Mouse (Mus musculus): ENCODE measurements around the gene Ahcyl1.
A peak's percentile ranks its signal among the peaks of the same experiment; 100 is the strongest.

Gene Ahcyl1

GRCm38 (mm10) chr3:107703675-107704370, 7.5 kb upstream of the Ahcyl1 start:
- DNase-seq (ENCODE audit: low spot score in 2 of 2): no peak

GRCm38 (mm10) chr3:107701767-107702394, 5.5 kb upstream of the Ahcyl1 start:
- no peak for DNase-seq (ENCODE audit: low spot score in 2 of 2)

GRCm38 (mm10) chr3:107700625-107701024, 4.3 kb upstream of the Ahcyl1 start:
- no peak for DNase-seq (ENCODE audit: low spot score in 2 of 2)

GRCm38 (mm10) chr3:107696910-107697309, 550 bp upstream of the Ahcyl1 start:
- no peak for DNase-seq (ENCODE audit: low spot score in 2 of 2)

DNA sequence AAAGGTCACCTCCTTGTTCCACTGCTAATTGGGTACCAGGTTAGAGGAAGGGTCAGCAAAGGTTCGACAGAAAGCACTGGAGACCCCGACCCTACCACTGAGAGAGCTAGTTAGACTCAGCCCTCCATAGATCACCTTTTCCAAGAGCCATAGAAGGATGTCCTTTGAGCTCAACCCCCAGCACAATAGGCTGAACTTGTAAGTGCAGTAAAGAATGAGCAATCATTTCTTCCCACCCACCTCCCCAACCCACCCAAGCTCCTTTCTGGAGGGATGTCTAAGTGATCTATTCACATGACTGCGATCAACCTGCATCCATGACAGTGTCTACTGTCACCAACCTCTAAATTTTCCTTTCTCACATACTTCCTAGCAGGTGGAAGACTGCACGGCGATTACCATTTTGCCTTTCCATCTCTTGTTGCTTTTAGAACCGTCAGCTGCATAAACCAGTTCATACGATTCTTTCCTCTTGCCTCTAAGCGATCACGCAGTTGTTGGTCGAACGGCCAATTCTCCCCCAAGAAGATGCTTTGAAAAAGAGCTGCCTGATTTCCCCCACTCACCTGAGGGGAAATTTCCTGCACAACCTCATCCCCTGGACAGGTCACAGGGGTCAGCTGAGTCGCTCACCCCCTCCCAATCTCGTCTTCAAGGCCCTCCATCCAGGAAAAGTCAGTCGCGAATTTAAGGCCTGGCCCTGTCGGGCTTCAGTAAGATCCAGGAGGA, 977 bp downstream of the Ahcyl1 start:
- no peak for DNase-seq (ENCODE audit: low spot score in 2 of 2)

DNA sequence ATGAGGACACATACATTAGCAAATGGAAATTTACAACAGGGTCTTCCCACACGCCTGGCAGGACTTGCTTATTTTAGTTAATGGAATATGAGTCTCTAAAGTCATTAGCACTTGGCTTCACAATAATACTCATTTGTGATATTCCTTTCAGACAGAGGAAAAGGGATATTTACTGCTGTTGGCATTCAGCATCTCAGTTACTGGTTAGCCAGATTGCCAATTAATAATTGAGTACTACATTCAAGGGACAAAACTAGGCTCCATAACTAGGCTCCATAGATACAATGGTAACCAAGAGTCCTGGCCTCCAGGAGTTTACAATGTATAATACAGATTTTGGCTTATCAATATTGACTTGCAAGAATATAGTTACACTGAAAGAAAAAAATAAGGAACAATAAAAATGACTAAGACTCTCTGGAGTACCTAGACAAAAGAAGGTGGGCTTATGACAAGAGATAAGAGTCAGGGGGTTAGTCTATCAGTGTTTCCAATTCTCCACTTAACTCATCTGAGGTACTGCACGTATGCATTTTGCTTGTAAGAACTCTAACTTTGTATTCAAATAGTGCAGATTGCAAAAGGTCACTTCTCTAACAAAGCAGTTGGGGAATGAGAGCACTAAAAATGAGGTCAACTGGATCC, 2.0 kb downstream of the Ahcyl1 start:
- DNase-seq (ENCODE audit: low spot score in 2 of 2): no peak

GRCm38 (mm10) chr3:107690366-107690765, 6.0 kb downstream of the Ahcyl1 start:
- DNase-seq (ENCODE audit: low spot score in 2 of 2): peak in 1 of 2 experiments; percentile 42

GRCm38 (mm10) chr3:107689245-107689644, 7.1 kb downstream of the Ahcyl1 start:
- DNase-seq (ENCODE audit: low spot score in 2 of 2): no peak

DNA sequence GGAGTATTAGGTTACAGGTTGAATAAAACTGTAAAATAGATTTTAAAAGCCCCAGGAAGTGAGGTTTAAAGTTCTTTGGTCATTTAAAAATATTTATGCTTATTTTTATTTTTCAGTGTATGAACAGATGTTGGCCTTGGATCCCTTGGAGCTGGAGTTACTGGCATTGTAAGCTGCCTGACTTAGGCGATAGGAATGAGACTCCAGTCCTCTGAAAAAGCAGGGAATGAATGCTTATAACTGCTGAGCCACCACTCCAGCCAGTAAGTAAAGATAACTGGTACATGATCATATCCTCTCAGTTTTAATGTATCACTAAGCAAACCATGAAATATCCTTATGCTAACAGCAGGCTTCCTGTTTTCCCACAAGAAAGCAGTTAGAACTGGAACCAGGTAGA, 8.1 kb downstream of the Ahcyl1 start:
- no peak for DNase-seq (ENCODE audit: low spot score in 2 of 2)

GRCm38 (mm10) chr3:107686276-107686977, 9.9 kb downstream of the Ahcyl1 start:
- no peak for DNase-seq (ENCODE audit: low spot score in 2 of 2)

- no peak for DNase-seq (ENCODE audit: low spot score in 2 of 2)
Observed at GRCm38 (mm10) chr3:107685652-107686051, 10.7 kb downstream of the Ahcyl1 start.

- DNase-seq (ENCODE audit: low spot score in 2 of 2): peak in 1 of 2 experiments; percentile 34
Observed at GRCm38 (mm10) chr3:107683587-107683986, 12.8 kb downstream of the Ahcyl1 start.

DNA sequence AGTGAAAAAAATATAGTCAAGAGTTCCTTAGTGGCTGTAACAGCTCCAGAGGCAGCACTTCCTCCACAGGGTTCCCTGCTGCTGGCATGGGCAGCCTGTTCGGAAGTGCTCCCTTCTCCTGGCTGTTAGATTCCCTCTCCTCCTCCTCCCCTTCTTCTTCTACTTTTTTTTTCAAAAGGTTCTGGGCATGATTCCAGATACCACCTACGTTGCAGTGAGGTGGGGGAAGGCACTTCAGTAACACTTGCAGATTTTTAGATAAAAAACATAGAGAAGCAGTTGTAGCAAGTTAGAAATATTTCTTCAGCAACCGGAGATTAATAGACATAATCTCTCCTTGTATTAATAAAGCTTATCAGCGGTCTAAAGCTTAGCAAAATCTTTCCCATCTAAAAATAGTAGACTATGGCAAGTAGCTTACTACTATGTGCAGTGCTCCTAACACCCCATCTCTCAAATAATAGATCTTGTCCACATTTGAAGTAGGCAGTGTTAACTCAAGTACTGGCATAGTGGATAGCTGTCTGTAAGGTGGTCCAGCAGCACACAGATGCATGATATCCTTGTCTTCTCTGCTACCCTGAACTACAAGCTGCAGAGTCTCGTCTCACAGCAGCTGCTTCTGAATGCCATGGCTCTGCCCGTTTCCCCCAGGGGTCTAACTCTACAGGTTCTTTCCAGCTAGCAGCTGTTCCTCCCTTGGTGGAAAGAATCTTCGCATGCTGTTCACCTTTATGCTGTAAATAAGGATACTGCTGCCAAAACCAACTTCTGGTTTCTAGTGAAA, 15.4 kb downstream of the Ahcyl1 start:
- peak; percentile 71 to 81 for DNase-seq (ENCODE audit: low spot score in 2 of 2)

- DNase-seq (ENCODE audit: low spot score in 2 of 2): no peak
Observed at GRCm38 (mm10) chr3:107671509-107671908, 24.9 kb downstream of the Ahcyl1 start.

DNA sequence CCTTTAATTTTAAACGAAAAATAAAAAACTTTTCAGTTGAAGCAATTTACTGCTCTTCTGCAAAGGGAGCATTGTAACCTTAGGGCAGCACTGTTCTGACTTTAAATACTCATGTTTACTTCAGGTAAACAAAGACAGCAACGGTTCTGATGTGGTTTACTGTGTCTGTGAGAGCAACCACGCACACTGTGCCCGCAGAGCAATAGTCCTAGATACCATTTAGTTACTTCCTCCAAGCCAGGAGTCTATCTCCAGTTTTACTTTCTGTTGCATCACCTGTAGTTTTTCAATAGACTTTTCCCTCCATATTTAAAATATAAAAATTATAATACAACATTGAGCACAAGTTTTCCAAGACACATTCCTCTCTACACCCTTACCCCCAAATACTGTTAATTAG, 25.9 kb downstream of the Ahcyl1 start:
- DNase-seq (ENCODE audit: low spot score in 2 of 2): no peak

DNA sequence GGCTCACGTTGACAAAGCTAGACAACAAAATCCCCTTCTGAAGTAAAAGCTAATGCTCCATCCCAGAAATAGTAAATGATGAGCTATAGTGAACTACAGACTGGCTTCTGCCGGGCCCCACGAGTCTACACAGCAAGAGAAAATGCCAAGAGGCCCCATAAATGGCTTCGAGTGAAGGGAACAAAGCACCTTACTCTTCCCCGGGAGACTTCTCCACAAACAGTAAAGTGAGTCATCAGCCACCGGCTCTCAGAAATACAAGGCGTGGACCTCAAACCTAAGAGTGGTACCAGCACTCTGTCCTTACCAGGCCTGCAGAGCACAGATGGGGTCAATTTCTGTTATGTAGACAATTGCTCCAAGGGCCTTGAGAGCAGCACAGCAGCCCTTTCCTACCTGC, 27.6 kb downstream of the Ahcyl1 start:
- DNase-seq (ENCODE audit: low spot score in 2 of 2): no peak

- DNase-seq (ENCODE audit: low spot score in 2 of 2): no peak
Observed at GRCm38 (mm10) chr3:107667426-107667825, 28.9 kb downstream of the Ahcyl1 start.

GRCm38 (mm10) chr3:107664641-107665040, 31.7 kb downstream of the Ahcyl1 start:
- DNase-seq (ENCODE audit: low spot score in 2 of 2): no peak

GRCm38 (mm10) chr3:107659000-107659399, 37.4 kb downstream of the Ahcyl1 start:
- DNase-seq (ENCODE audit: low spot score in 2 of 2): no peak

GRCm38 (mm10) chr3:107656888-107657287, 39.5 kb downstream of the Ahcyl1 start:
- no peak for DNase-seq (ENCODE audit: low spot score in 2 of 2)

GRCm38 (mm10) chr3:107656151-107656550, 40.2 kb downstream of the Ahcyl1 start:
- no peak for DNase-seq (ENCODE audit: low spot score in 2 of 2)
